Mouse (Mus musculus): ENCODE measurements around the gene Krtap1-5.
A peak's percentile ranks its signal among the peaks of the same experiment; 100 is the strongest.

DNA sequence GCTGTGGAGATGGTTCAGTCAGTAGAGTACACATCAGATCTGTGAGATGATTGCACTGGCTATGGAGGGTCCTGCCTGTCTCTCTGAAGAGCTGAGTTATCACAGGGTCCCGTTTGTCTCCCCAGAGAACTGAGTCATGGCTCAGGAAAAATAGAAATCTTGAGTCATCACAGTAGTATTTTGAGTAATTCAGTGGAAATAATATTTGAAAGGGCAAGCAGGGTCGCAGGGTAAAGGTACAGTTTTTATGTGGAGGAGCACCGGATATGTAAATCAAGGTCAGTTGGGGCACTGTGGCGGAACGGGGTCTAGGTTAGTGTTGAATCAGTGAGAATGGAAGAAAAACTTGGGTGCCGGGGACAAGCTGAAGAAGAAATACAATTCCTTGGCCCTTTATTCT lies 18.2 kb downstream of the Krtap1-5 start:
- TF ChIP-seq CTCF (conservative IDR thresholded peaks at IDR 0.05 in 1 of 2, IDR thresholded peaks at IDR 0.05 in 1 of 2; ENCODE audit: low read depth in 2 of 2, low read length in 2 of 2) = no peak
- peak; percentile 98 for TF ChIP-seq EP300 (IDR thresholded peaks at IDR 0.05; ENCODE audit: low read length)
- TF ChIP-seq MYC (IDR thresholded peaks at IDR 0.05; ENCODE audit: low read depth, low read length) = no peak
- TF ChIP-seq USF1 (IDR thresholded peaks at IDR 0.05; ENCODE audit: low read depth, low read length) = no peak
- TF ChIP-seq JUND (conservative IDR thresholded peaks at IDR 0.05; ENCODE audit: low read depth, low read length) = peak; percentile 96
- TF ChIP-seq SIN3A (IDR thresholded peaks at IDR 0.05; ENCODE audit: low read length) = no peak
- peak; percentile 96 for TF ChIP-seq MEF2A (IDR thresholded peaks at IDR 0.05; ENCODE audit: borderline replicate concordance, low read depth, low read length)
- TF ChIP-seq POLR2A (IDR thresholded peaks at IDR 0.05; ENCODE audit: low read depth, low read length) = no peak
- peak; percentile 90; the same call in 1 of the 2 replicates for TF ChIP-seq RCOR1 (conservative IDR thresholded peaks at IDR 0.05; ENCODE audit: low read depth, low read length)
- no peak; the same call in 1 of the 2 replicates for TF ChIP-seq ELF1 (IDR thresholded peaks at IDR 0.05; ENCODE audit: low read depth, low read length)
- TF ChIP-seq TBP (conservative IDR thresholded peaks at IDR 0.05; ENCODE audit: low read depth, low read length) = no peak
- no peak for TF ChIP-seq POLR2AphosphoS2 (IDR thresholded peaks at IDR 0.05; ENCODE audit: low read depth, low read length)
